Mouse (Mus musculus) cortical plate, adult 2 months (tissue): ENCODE results near the gene Olfr672. TPM values are rescaled to one million over a fixed set of nuclear protein-coding genes. Genes with fewer than 3 reads are reported as not detected.
"Not testable (repeated sequence)": the region's sequence is repeated elsewhere in the genome, so short reads cannot be mapped to it uniquely, and the experiment has no call there.

ENCODE experiments used
- H3K27ac ChIP-seq: fragments of 200-500 bp; 2 replicates; pipeline ENCODE4 v1.5.1; 2012; ENCODE audit warnings: low read length, control low read depth, inconsistent platforms; ENCODE audit not compliant: insufficient read depth
- H3K4me1 ChIP-seq: fragments of 200-500 bp; 2 replicates; pipeline ENCODE4 v1.6.1; 2011; ENCODE audit warnings: low read length; ENCODE audit not compliant: control insufficient read depth, insufficient read depth
- H3K4me3 ChIP-seq: fragments of 200-500 bp; 2 replicates; pipeline ENCODE4 v1.5.1; 2011; ENCODE audit warnings: mild to moderate bottlenecking, low read length, control low read depth; ENCODE audit not compliant: insufficient read depth
- CTCF ChIP-seq: fragments of 200-500 bp; IDR thresholded peaks from 2 replicates; pipeline ENCODE4 v1.5.1; 2011; ENCODE audit warnings: mild to moderate bottlenecking, control low read depth, low read length; ENCODE audit not compliant: insufficient read depth; ENCODE audit errors: extremely low read depth
- POLR2A ChIP-seq: fragments of 200-500 bp; IDR thresholded peaks from 2 replicates; pipeline ENCODE4 v1.6.1; 2011; ENCODE audit warnings: mild to moderate bottlenecking, low read length, control low read depth; ENCODE audit not compliant: insufficient read depth; ENCODE audit errors: extremely low read depth
- polyA plus RNA-seq: library from polyadenylated mRNA; depleted of rRNA; stranded (reverse); fragments of >200 nt; gene quantifications from 2 replicates; pipeline ENCODE4 v1.2.3, GENCODE M21; 2012; rRNA removed

The Olfr672 gene
- not detected in 2 replicates for polyA plus RNA-seq

- Histone ChIP-seq H3K27ac (no peak within 1 kb of the TSS), H3K4me3 (no peak within 1 kb of the TSS), H3K4me1 (no peaks in the 10 kb centered on the region)
- no peak for TF ChIP-seq POLR2A
- no peak for TF ChIP-seq CTCF
Measured at GRCm38 (mm10) chr7:105001929-105002328, at the start of gene Olfr672. Gene Olfr672 (minus strand): TSS chr7:105002029.

- not testable (repeated sequence) for H3K27ac ChIP-seq, H3K4me3 ChIP-seq, H3K4me1 ChIP-seq
Measured at GRCm38 (mm10) chr7:105033836-105034235, 32.0 kb upstream of the Olfr672 start.

- TF ChIP-seq CTCF (no peak), POLR2A (no peak)
- Histone ChIP-seq H3K4me1 (no peaks in the 10 kb centered on the region), H3K27ac (no peak within 1 kb of the TSS), H3K4me3 (no peak within 1 kb of the TSS)
Measured at GRCm38 (mm10) chr7:105032398-105032797, 30.6 kb upstream of the Olfr672 start, which contains the start of gene Olfr676. Gene Olfr676 (plus strand): TSS chr7:105032698.

GRCm38 (mm10) chr7:105028360-105028759 is 26.5 kb upstream of the Olfr672 start, which contains the start of gene Olfr675:
Gene Olfr675 (minus strand): TSS chr7:105028460.
- H3K4me1 ChIP-seq, result no peaks in the 10 kb centered on the region
- no peak within 1 kb of the TSS for H3K4me3 ChIP-seq
- no peak within 1 kb of the TSS for H3K27ac ChIP-seq
- TF ChIP-seq CTCF (no peak), POLR2A (no peak)

GRCm38 (mm10) chr7:105022530-105022929 is 20.7 kb upstream of the Olfr672 start:
- Histone ChIP-seq H3K4me3 (no peak overlapping the region), H3K4me1 (no peaks in the 10 kb centered on the region), H3K27ac (no peak overlapping the region)
- no peak for TF ChIP-seq POLR2A
- TF ChIP-seq CTCF, result no peak; the same call in 1 of the 2 replicates

GRCm38 (mm10) chr7:104979026-104979425 is 22.8 kb downstream of the Olfr672 start, which contains the start of gene Olfr671:
Gene Olfr671 (minus strand): TSS chr7:104979126.
- TF ChIP-seq POLR2A, result no peak
- no peak for TF ChIP-seq CTCF

GRCm38 (mm10) chr7:104972507-104972906 is 29.3 kb downstream of the Olfr672 start:
- not testable (repeated sequence) for H3K4me1 ChIP-seq, H3K27ac ChIP-seq

More at GRCm38 (mm10) chr7:104979026-104979425, 22.8 kb downstream of the Olfr672 start, which contains the start of gene Olfr671:
- Histone ChIP-seq H3K4me3 (no peak within 1 kb of the TSS), H3K4me1 (no peaks in the 10 kb centered on the region), H3K27ac (no peak within 1 kb of the TSS)

GRCm38 (mm10) chr7:104962520-104962919 is 39.3 kb downstream of the Olfr672 start, which contains the start of gene Olfr670:
Gene Olfr670 (minus strand): TSS chr7:104962620.
- no peaks in the 10 kb centered on the region for H3K4me1 ChIP-seq

More at GRCm38 (mm10) chr7:104972507-104972906, 29.3 kb downstream of the Olfr672 start:
- not testable (repeated sequence) for H3K4me3 ChIP-seq

GRCm38 (mm10) chr7:104950234-104950633 is 51.6 kb downstream of the Olfr672 start:
- H3K4me3 ChIP-seq, H3K4me1 ChIP-seq, H3K27ac ChIP-seq: not testable (repeated sequence)

More at GRCm38 (mm10) chr7:104962520-104962919, 39.3 kb downstream of the Olfr672 start, which contains the start of gene Olfr670:
- H3K27ac ChIP-seq, result no peak within 1 kb of the TSS
- H3K4me3 ChIP-seq, result no peak within 1 kb of the TSS
- TF ChIP-seq POLR2A (no peak), CTCF (no peak)

Other genes starting within 250 kb of the Olfr672 start
- not detected in 2 replicates for gene Usp17le, start 224.6 kb downstream of the Olfr672 start, polyA plus RNA-seq
- gene Usp17lb, start 159.4 kb downstream of the Olfr672 start, polyA plus RNA-seq, result not detected in 2 replicates
- gene Usp17la, start 145.0 kb downstream of the Olfr672 start, polyA plus RNA-seq, result not detected in 2 replicates
- not detected in 2 replicates for gene Olfr665, start 124.0 kb downstream of the Olfr672 start, polyA plus RNA-seq
- gene Olfr666, start 106.1 kb downstream of the Olfr672 start, polyA plus RNA-seq, result not detected in 2 replicates
- gene Olfr667, start 80.5 kb downstream of the Olfr672 start, polyA plus RNA-seq, result not detected in 2 replicates
- gene Olfr668, start 74.0 kb downstream of the Olfr672 start, polyA plus RNA-seq, result not detected in 2 replicates
- not detected in 2 replicates for gene Olfr669, start 67.8 kb downstream of the Olfr672 start, polyA plus RNA-seq
- not detected in 2 replicates for gene Olfr670, start 39.4 kb downstream of the Olfr672 start, polyA plus RNA-seq
- gene Olfr671, start 22.9 kb downstream of the Olfr672 start, polyA plus RNA-seq, result not detected in 2 replicates
- not detected in 2 replicates for gene Olfr675, start 26.4 kb upstream of the Olfr672 start, polyA plus RNA-seq
- gene Olfr676, start 30.7 kb upstream of the Olfr672 start, polyA plus RNA-seq, result not detected in 2 replicates
- gene Olfr677, start 49.3 kb upstream of the Olfr672 start, polyA plus RNA-seq, result not detected in 2 replicates
- gene Olfr678, start 62.4 kb upstream of the Olfr672 start, polyA plus RNA-seq, result not detected in 2 replicates
- gene Olfr679, start 79.2 kb upstream of the Olfr672 start, polyA plus RNA-seq, result not detected in 2 replicates
- not detected in 2 replicates for gene Olfr680-ps1, start 90.8 kb upstream of the Olfr672 start, polyA plus RNA-seq
- not detected in 2 replicates for gene Olfr681, start 114.8 kb upstream of the Olfr672 start, polyA plus RNA-seq
- not detected in 2 replicates for gene Olfr683, start 145.0 kb upstream of the Olfr672 start, polyA plus RNA-seq
- gene Olfr684, start 161.6 kb upstream of the Olfr672 start, polyA plus RNA-seq, result not detected in 2 replicates
- gene Olfr685, start 184.0 kb upstream of the Olfr672 start, polyA plus RNA-seq, result not detected in 2 replicates
- 0.13 TPM in 1 of 2 replicates, not detected in the other for gene Olfr686, start 205.5 kb upstream of the Olfr672 start, polyA plus RNA-seq